Comparison of ENCODE assay signal across 13 mouse cellular contexts in genomic region chr5:36367911-36368310, GRCm38 (mm10). TPM values are rescaled to one million over a fixed set of nuclear protein-coding genes. Genes with fewer than 3 reads are reported as not detected.
DNase-seq lines count a peak whose midpoint lies in the region; ATAC-seq lines count a peak whose summit lies in the region.
"Had no signal": no experiment of that assay in that cellular context is flagged by ENCODE, and none has a peak within 500 bp of the region (broad histone marks: within the 10 kb centered on the region; RNA-seq: fewer than 3 reads in every experiment).

No protein-coding gene starts in this region.

- ATAC-seq in heart, embryonic 14.5 days (ENCODE audit: insufficient number of reproducible peaks, insufficient read depth, low FRiP score, low read depth) = no peak

- no peaks in the 10 kb centered on the region for H3K27me3 ChIP-seq in heart, embryonic 14.5 days (ENCODE audit: control insufficient read depth, insufficient read depth, low read length)
- H3K27me3 ChIP-seq: forebrain, embryonic 12.5 days had no signal

- intact Hi-C loops in heart, postnatal 25 days (cut with DNase I) = no loop called here
- intact Hi-C loops in left cerebral cortex, postnatal 36 days (cut with DNase I) = no loop called here

- WGBS in heart, embryonic 14.5 days = 53% methylated on average over 6 of the region's 6 CpGs

- no peaks in the 10 kb centered on the region for H3K9me3 ChIP-seq in heart, embryonic 14.5 days (ENCODE audit: control insufficient read depth, low read length)
- H3K9me3 ChIP-seq: forebrain, embryonic 12.5 days; megakaryocyte, embryonic 14.5 days had no signal

- DNase-seq in heart, postnatal 25 days (ENCODE audit: low spot score) = no peak
- DNase-seq in right cerebral cortex, adult 2 months (ENCODE audit: low spot score in 2 of 2) = peak; percentile 48 to 55
- no peak for DNase-seq in right cerebral cortex, postnatal 14 days
- peak; percentile 31 to 39 for DNase-seq in left cerebral cortex, postnatal 36 days (ENCODE audit: low spot score in 2 of 2)
- no peak for DNase-seq in natural killer cell, adult 2 months (ENCODE audit: low spot score in 2 of 2)
- DNase-seq in yolk sac, embryonic 10.5 days (ENCODE audit: low spot score) = no peak
- DNase-seq: adrenal gland, postnatal 10 days; kidney, adult 2 months; lung, adult 18-20 months; right cerebral cortex, postnatal 4 days had no signal

- H3K36me3 ChIP-seq in heart, embryonic 14.5 days (ENCODE audit: control insufficient read depth, insufficient read depth, low read length) = no peaks in the 10 kb centered on the region
- H3K36me3 ChIP-seq: forebrain, embryonic 12.5 days had no signal

- H3K4me2 ChIP-seq in heart, embryonic 14.5 days (ENCODE audit: low read length) = no peak overlapping the region
- H3K4me2 ChIP-seq: forebrain, embryonic 12.5 days had no signal

- no peak overlapping the region for H3K4me3 ChIP-seq in heart, embryonic 14.5 days (ENCODE audit: control insufficient read depth in 1 of 2, insufficient read depth in 1 of 2, low read depth in 1 of 2, low read length in 2 of 2)
- H3K4me3 ChIP-seq: forebrain, embryonic 12.5 days had no signal

- peak overlapping the region; percentile 88 to 96 for H3K27ac ChIP-seq in heart, embryonic 14.5 days (replicated peaks in 1 of 2; ENCODE audit: control insufficient read depth in 1 of 2, insufficient read depth in 1 of 2, low read depth in 2 of 2, low read length in 2 of 2)
- H3K27ac ChIP-seq: forebrain, embryonic 12.5 days had no signal

- H3K9ac ChIP-seq in heart, embryonic 14.5 days (ENCODE audit: low read length) = peak overlapping the region; percentile 49; the same call in 1 of the 2 replicates
- H3K9ac ChIP-seq: forebrain, embryonic 12.5 days had no signal

- H3K4me1 ChIP-seq in heart, embryonic 14.5 days (ENCODE audit: control insufficient read depth in 2 of 2, insufficient read depth in 2 of 2, low read length in 2 of 2) = peaks cover 56 to 75% of the 10 kb centered on the region in 2 experiments

RNA-seq across cellular contexts. Expression of gene Sorcs2, which starts 30.0 kb away (rescaled TPM):
- polyA plus RNA-seq in heart, embryonic 14.5 days (2014; fragmentation: Nextera tagmentation; extraction: Ambion mirVana) = 9.9 and 10.3 TPM in 2 replicates
- total RNA-seq in heart, postnatal 25 days (2021) = 10 to 100 TPM in 1 of 2 experiments, 1 to 10 TPM in 1; 9.7 to 13.1 TPM
- 10 to 100 TPM; 36.6 to 45.0 TPM for total RNA-seq in left cerebral cortex, postnatal 36 days (2021)

Comparison
In these comparisons a context has a peak if more than half of its experiments do, and no peak if none do; other contexts are left out.
1. DNase-seq: peak in right cerebral cortex, adult 2 months (2 of 2) and left cerebral cortex, postnatal 36 days (2 of 2); none in heart, postnatal 25 days (single experiment), right cerebral cortex, postnatal 14 days (single experiment), natural killer cell, adult 2 months (0 of 2) and yolk sac, embryonic 10.5 days (single experiment).